Mouse (Mus musculus) large intestine, adult 2 months (tissue): ENCODE data around the gene Sft2d1. TPM values are rescaled to one million over a fixed set of nuclear protein-coding genes. Genes with fewer than 3 reads are reported as not detected.
"Not testable (repeated sequence)": the region's sequence is repeated elsewhere in the genome, so short reads cannot be mapped to it uniquely, and the experiment has no call there.

Experiments
- DNase-seq: peaks from one replicate; pipeline ENCODE4 v3.0.0-alpha.2; 2012; ENCODE audit warnings: low read depth, low spot score
- WGBS: fragments of 180-500 bp; shearing (Covaris S2); methylation state at CpG from one replicate; pipeline ENCODE4 v1.1.7; 2018; 5-methylcytosine and 5-hydroxymethylcytosine counted together
- polyA plus RNA-seq: library from polyadenylated mRNA; depleted of rRNA; stranded (reverse); fragments of >200 nt; gene quantifications from 2 replicates; pipeline ENCODE4 v1.2.3, GENCODE M21; 2012

Gene Sft2d1
- polyA plus RNA-seq, 1 experiment: 84.2 TPM

DNA sequence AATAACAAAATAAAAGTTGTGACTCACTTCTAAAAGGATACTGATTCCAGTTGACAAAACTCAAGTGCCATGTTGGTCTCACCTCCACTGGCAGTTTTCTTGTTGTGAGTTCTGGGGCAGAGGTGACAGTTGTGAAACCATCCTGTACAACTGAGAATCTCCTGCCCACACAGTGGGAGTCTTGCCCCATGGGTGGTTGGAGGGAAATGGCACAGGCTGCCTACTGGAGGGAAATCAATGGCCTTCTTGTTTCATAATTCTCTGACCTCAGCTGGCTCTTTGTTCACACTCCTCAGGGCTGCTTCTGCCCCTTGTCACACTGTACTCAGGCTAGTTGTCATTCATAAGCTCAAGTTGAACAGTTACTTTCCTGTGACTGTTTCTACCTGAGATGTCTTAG, 11.4 kb upstream of the Sft2d1 start:
- DNase-seq: no peak

DNA sequence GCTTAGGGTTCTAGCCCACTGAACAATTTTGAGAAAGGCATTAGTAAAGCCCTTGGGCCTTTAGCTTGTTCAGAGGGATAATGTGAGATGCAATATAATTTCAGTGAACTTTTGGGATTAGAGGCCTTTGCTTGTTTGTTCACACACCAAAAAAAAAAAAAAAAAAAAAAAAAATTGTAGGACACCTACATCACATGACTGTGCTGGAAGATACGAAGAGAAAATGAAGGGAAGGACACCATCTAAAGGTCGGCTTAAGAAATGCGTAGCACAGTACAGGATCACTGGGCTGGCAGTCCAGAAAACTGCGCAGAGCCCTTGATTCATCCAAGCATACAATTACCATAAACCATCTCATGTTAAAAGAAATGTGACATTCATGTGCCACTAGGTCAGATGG, 9.4 kb upstream of the Sft2d1 start:
- WGBS: 81% methylated on average over 4 of the region's 4 CpGs
- no peak for DNase-seq

DNA sequence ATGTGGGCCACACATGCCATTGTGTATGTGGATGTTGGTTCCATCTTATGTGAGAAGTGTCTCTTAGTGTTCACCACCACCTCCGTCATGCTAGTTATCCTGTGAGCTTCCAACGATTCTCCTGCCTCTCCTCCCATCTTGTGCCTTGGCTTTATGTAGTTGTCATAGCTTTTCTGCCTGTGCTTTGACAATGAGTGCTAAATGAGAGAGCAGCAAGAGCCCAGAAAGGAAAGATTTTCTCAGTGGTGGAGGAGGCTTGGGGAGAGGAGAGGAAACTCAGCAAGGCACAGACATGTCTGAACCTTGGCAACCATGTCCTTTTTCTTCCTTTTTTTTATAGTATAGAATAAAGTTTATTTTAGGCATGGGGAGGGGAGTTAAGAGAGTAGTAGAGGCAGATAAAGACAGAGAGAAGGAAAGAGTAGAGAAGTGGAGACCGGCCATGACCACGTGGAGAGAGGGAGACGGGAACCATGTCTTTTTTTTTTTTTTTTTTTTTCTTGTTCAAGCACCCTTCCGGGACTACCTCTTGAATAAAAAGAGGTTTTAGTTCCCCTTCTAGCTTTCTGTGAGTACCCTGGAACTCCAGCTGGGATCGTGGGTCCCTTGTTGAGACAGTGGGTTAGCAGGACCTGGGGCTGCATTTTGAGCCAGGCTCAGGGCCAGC, 8.0 kb upstream of the Sft2d1 start:
- 76% methylated on average over 7 of the region's 7 CpGs for WGBS
- no peak for DNase-seq

DNA sequence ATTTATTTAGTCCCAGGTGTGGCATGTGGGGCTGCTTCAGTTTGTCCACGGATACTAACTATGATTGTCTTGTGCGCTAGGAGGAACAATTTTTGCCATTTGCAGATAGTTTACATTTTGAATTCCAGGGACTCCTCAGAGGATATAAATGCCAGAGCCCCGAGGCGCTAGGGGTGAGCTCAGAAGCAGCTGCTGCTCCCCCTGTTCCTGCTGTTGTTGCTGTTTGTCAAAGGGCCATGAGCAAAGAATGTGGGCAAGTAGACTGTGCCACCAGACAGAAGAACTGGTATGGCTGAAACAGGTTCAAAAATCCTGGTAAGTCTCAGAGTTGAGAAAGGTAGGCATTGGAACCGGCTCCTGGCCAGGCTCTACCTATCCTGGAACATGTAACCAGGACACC, 7.2 kb upstream of the Sft2d1 start:
- 56% methylated on average over 5 of the region's 5 CpGs for WGBS
- no peak for DNase-seq

DNA sequence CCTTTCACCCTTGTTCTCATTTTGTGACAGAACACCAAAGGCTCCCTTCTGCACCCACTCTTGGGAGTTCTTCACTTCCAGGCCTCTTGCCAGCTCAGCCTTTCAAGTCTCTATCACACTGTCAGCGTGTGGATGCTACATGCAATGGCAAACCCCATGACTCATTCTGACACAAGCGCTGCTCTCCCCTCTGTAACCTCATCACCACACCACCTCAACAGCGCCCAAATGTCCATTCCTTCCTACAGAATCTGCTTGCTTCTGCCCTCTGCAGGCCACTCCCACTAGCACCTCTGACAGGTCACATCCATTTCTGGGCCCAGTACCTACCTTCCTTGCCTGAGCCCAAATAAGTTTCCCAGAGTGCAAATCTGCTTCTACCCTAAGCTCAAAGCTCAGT, 5.1 kb upstream of the Sft2d1 start:
- DNase-seq: no peak
- 53% methylated on average over 3 of the region's 3 CpGs for whole genome bisulfite sequencing

DNA sequence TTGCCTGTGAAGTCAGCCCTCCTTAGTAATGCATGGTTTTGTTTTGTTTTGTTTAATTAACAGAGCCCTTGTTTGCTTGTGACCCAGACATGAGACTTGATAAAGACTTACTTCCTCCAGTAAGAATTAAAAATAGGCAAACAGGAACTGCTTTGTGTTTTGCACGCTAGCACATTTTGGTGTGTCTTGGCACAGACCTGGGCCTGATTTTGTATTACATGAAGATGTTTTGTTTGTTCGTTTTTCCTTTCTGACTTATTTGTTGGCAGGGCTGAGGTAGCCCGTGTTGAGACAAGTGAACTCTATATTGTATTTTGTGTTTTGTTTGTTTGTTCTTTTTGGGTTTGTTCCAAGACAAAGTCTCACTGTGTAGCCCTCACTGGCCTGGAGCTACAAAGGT, 849 bp downstream of the Sft2d1 start:
- DNase-seq: no peak
- WGBS: 10% methylated on average over 3 of the region's 3 CpGs

DNA sequence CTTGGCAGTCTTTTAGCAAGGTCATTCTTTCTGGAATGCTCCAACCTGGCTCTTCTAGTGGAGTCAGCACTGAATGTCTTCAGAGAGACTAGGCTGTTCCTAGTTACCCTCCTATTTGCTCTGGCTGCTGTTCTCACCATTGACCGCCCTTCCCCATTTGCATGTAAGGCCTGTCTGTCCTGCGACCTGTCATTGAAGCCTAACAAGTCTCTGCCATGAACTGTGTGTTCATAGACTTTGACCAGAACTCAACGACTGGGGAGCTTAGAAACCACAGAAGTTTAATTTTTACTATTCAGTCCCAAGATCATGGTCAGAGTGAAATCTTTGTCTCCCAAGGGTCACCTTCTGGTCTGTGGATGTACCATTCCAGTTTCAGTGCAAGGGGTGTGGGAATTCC, 3.1 kb downstream of the Sft2d1 start:
- DNase-seq: no peak

DNA sequence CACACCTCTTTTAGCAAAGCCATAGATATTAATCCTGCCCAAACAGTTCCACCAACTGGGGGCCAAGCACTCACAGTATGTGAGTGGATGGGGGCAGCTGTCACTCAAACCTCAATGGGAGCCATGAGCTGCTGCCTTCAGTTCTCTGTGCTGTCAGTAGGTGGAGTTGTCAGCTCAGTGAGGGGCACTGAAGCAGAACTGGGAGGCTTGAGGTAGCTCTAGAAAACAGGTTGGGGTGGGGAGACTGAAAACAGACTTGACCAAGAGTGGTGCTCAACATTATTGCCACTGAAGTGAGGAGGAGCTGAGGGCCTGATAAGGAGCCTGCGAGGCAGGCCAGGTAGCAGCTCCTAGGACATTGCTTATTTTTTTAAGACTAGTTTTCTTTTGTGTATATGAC, 5.3 kb downstream of the Sft2d1 start:
- no peak for DNase-seq
- 59% methylated on average over 1 of the region's 1 CpGs for WGBS

More for the DNA sequence above, 3.1 kb downstream of the Sft2d1 start:
- 59% methylated on average over 3 of the region's 3 CpGs for WGBS

DNA sequence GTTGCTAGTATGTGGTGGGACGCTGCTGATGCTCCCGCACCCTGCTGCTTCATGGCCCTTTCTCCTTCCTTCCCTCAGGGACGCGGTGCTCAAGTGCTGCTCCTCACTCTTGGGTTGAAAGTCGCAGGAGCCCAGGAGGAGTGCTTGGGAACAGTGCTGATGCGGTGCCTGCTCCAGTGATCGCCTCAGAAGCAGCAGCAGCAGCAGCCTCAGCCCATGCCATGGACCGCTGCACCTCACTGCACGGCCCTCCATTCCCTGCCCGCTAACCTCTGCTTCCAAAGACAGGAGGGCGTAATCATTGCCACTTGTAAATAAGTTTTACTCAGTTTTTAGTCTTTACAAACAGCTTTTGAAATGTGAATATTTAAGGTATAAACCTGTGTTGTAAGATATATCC, 16.0 kb downstream of the Sft2d1 start:
- DNase-seq: not testable (repeated sequence)
- WGBS: 96% methylated on average over 11 of the region's 11 CpGs

DNA sequence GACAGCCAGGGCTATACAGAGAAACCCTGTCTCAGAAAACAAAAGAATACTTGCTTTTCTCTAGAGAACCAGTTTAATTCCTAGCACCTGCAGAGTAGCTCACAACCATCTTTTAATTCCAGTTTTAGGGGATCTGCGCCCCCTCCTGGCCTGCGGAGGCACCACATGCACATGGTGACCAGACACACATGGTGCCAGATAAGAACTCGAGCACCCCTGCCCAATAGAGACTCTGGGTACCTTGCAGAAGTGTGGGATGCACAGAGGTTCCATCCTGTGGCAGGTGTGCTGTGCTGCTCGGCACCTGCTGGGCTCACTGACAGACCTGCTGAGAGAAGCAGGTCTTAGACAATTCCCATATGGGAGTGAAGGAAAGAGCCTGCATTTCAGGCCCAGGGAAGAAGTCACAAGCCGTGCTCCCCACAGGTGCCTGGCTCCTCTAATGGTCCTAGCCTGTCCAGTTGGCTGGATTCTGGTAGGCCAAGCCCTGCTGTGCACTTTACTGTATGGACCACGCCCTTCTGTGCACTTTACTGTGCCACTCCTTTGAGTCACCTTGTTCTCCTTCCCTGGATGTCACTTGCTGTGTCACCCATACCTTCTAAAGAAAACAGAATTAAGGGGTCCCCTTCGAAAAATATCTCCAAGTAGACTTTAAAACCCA, 17.7 kb downstream of the Sft2d1 start:
- no peak for DNase-seq
- WGBS: 55% methylated on average over 7 of the region's 7 CpGs

DNA sequence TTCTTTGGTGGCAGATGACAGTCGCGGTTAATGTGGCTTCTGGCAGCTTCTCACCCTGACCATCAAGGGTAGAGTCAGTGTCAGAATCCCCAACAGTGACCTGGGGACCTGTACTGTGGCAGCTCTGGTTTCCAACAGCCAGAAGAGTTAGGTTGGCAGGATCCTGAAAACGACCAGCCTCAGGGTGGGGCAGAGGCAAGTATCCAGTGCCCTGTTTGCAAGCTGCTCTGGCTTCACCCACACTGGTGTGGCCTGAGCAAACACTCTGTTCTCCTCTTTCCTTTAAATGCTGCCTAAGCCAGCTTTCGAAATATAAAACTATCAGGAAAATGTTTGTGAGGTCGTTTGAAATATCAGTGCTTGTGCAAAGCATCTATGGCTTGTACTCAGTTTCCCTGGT, 19.7 kb downstream of the Sft2d1 start:
- 42% methylated on average over 5 of the region's 5 CpGs for WGBS
- no peak for DNase-seq

DNA sequence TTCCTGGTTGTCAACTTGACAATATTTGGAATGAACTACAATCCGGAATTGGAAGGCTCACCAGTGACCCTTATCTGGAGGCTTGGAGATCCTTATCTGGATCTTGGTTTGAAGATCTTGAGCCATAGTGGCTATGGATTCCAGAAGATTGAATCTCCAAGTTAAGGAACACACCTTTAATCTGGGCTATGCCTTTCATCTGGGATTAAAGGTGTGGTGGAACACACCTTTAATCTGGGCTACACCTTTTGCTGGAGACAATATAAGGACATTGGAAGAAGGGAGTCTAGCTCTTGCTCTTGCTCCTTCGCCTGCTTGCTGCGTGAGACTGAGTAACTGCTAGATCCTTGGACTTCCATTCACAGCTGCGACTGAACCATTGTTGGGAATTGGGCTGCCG, 26.3 kb downstream of the Sft2d1 start, which contains the start of gene Prr18:
Gene Prr18 (plus strand): TSS at position 301 of the 400 bp plus-strand sequence.
- not testable (repeated sequence) for DNase-seq
- 71% methylated on average over 1 of the region's 5 CpGs for WGBS

DNA sequence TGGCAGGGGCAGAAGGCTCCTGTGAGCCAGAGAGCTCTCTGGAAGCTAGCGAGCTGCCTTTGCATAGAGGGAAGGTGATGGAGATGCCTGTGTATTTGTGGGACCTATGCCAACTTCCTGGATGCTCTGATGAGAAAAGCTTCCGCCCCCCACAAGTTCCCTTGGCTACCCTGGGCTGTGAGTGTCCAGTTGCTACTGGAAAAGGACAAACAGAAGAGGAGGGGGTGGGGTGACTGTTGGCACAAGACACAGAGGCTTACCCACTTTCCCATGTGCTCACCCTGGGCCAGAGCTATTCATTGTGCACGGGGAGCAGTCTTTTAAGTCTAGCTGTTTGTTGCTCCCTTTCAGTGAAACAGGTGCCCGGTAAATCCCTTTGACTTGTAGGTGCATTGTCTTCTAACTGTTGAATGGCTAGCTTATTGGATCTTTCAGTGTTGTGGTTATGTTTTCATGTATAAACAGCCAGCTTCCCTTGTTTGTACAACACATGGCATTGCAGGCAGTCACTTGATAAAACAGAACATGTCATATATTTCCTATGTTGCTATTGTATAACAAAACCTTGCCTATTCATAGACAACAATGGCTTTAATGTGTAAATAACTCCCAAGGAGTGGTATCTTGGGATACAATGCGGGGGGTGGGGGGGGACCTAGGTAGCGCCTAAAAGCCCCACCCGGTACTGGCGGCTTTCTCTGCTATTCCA, 28.9 kb downstream of the Sft2d1 start:
- WGBS: 12% methylated on average over 8 of the region's 8 CpGs
- no peak for DNase-seq

DNA sequence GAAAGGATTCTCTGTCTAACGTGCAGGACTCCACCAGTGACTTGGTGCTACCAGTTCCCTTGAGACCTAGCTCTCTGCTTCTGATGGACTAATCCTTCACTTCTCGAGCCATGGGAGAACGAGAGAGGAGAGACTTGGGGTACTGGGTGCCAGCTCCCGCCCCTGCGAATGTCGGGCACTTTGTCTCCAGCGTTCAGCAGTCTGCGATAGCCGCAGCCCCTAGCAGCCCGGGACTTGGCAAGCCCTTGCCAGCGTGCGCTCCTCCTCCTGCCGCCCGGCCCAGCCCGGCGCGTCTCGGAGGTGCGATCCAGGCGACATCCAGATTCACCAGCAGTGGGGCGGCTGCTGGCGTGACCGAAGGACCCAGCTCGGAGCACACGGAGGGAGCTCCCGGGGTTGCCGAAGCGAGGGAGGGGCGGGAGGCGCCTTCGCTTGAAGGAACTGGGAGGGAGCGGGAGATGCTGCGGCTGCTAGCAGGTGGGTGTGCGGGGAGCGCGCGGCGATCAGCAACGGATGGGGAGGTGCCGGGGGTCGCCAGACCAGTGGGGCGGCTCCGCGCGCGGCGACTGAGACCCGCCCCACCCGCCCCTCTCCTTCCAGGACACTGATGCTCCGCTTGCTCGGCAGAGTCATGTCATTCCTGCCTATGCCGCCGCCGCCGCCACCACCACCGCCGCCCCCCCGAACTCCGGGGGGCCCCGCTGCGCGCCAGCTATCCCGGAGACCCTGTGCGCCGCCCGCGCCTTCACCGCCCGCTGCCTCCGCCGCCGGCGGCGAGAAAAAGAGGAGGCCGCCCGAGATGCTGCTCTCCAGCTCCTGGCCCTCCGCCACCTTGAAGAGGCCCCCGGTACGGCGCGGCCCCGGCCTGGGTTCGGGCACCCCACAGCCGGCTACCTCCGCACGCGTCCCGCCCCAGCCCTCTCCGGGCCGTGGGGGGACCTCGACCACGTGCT, 29.8 kb downstream of the Sft2d1 start:
- DNase-seq: no peak
- WGBS: under 1% methylated on average over 72 of the region's 92 CpGs

DNA sequence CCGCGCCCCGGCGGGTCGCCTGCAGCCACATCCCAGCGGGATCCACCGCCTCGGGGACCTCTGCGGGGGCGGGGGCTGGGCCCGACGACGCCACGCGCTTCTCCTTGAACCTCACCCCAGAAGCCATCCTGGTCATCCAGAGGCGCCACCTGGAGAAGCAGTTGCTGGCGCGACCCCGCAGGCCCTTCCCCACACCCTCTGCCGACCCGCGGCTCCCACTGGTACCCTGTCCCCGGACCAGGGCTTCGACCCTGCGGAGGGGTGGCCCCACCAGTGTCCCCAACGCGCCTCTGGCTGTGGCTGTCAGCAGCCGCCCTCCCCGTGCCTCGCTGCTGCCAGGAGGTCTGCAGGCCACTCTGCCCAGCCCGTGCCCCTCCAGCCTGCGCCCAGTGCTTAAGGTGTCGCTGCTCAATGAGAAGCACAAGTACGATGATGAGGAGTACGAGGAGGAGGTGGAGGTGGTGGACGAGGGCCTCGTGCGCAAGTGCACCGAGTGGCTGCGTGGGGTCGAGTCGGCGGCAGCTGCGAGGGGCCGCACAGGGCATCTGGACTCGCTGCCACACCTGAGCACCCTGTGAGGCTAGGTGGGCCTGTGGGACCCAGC, 30.6 kb downstream of the Sft2d1 start:
- no peak for DNase-seq
- WGBS: 27% methylated on average over 46 of the region's 46 CpGs

DNA sequence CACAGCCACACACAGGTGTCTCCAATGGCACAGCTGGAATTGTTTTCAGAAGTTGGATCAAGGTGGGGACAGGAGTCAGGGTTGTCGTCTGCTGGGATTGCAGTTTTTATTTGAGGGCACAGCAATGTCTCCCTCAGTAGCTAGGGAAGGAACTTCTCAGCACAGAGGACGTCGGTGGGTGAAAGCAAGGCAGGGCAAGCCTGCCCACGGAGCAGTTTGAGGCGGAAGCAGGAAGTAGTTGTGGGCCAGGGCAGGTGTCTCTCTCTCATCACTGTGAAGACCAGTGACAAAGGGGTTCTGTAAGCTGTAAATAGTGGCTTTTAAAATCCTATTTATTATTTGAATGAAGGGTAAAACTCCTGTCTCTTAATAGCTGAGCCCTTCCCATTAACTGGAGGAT, 31.8 kb downstream of the Sft2d1 start:
- DNase-seq: no peak
- 13% methylated on average over 5 of the region's 5 CpGs for WGBS

DNA sequence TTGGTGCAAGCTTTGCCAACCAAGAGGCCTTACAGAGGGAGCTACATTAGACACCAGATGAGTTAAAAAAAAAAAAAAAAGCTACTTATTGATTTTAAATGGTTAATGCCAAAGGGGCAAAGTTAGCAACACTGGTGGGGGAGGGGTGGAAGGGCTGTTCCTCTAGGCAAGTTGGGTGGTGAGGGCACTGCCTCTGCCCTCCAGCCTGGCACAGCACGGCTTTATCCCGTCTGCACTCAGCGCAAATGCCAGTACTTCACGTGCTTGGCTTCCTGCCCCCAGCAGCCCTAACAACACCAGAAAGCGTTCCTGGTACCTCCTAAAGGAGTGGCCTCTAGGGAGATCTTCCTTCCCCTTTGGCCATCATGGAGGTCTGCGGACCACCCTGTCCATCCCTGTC, 32.5 kb downstream of the Sft2d1 start:
- 34% methylated on average over 6 of the region's 6 CpGs for WGBS
- DNase-seq: no peak

DNA sequence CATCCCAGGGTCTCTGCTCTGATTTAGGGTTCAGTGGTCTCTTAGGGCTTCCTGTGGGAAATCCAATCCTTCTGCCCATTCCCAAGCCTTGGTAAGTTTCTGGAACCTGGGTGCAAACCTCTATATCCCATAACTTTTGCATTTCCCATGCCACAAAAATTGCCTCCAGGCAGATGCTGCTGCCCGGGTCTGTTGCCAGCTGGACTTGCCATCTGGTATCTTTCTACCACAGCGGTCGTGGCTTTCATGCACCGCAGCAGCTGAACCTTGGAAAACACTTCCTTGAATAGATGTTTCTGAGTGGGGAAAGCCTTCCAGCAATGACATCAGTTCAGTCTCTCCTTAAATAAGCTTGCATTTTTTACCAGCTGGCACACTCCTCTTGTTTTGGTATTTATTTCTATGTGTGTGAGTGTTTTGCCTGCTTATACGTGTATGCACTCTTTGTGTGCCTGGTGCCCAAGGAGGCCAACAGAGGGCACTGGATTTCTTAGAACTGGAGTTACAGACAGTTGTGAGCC, 36.9 kb downstream of the Sft2d1 start:
- DNase-seq: no peak
- 75% methylated on average over 5 of the region's 5 CpGs for WGBS

DNA sequence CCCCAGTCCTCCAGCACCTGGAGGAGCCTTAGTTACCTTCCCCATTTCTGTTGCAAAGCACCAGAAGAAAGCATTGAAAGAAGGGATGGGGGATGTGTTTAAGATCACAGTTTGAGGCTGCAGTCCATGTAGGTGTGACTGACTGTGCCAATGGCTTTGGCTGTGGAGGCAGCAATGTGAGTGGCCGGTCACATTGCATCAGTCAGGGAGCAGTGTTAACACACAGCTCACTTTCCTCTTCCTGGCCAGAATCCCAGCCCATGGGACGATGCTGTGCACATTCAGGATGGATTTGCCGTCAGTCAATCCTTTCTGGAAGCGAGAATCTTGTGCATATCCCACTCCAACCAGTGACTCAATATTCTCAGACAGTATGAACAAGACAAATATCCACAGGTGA, 38.0 kb downstream of the Sft2d1 start:
- 91% methylated on average over 4 of the region's 4 CpGs for WGBS
- no peak for DNase-seq
